Mouse (Mus musculus): ENCODE data around the gene Osbpl7.

- TF ChIP-seq UBTF (IDR thresholded peaks at IDR 0.05; ENCODE audit: low read depth, low read length) (no peak), ZMIZ1 (IDR thresholded peaks at IDR 0.05; ENCODE audit: low read depth, low read length) (no peak), E2F4 (IDR thresholded peaks at IDR 0.05; ENCODE audit: insufficient replicate concordance, low read depth, low read length) (no peak), POLR2A (IDR thresholded peaks at IDR 0.05; ENCODE audit: low read depth, low read length) (no peak)
Measured at GRCm38 (mm10) chr11:97084821-97085505, 34.5 kb downstream of the Osbpl7 start.

All from CH12.LX (cell line).